9 mouse cellular contexts compared by ENCODE assay signal in genomic region chr8:123988605-123989038, GRCm38 (mm10). TPM values are rescaled to one million over a fixed set of nuclear protein-coding genes. Genes with fewer than 3 reads are reported as not detected.
DNase-seq lines count a peak whose midpoint lies in the region; ATAC-seq and TF ChIP-seq lines count a peak whose summit lies in the region.
"Had no signal": no experiment of that assay in that cellular context is flagged by ENCODE, and none has a peak within 500 bp of the region (broad histone marks: within the 10 kb centered on the region; RNA-seq: fewer than 3 reads in every experiment).

No protein-coding gene starts in this region.

- no peak for TF ChIP-seq POLR2A in CH12.LX (IDR thresholded peaks at IDR 0.05; ENCODE audit: low read depth, low read length)
- TF ChIP-seq POLR2A in cerebellum, adult 2 months (IDR thresholded peaks at IDR 0.05; ENCODE audit: borderline replicate concordance, insufficient read depth, low read length), result no peak

- no peaks in the 10 kb centered on the region for H3K79me2 ChIP-seq in CH12.LX (replicated peaks; ENCODE audit: control insufficient read depth, extremely low read depth, insufficient read depth, poor library complexity, severe bottlenecking)

- ATAC-seq in heart, embryonic 11.5 days (replicated peaks; ENCODE audit: insufficient number of reproducible peaks, low FRiP score, low TSS enrichment), result peak; percentile 73
- peak; percentile 90 for ATAC-seq in liver, embryonic 16.5 days (ENCODE audit: low read depth)

- TF ChIP-seq CTCF in CH12.LX (conservative IDR thresholded peaks at IDR 0.05 in 1 of 2, IDR thresholded peaks at IDR 0.05 in 1 of 2; ENCODE audit: low read depth in 2 of 2, low read length in 2 of 2), result no peak
- no peak for TF ChIP-seq CTCF in cerebellum, adult 2 months (IDR thresholded peaks at IDR 0.05; ENCODE audit: borderline replicate concordance, insufficient read depth, low read depth, low read length)

- H3K9me3 ChIP-seq in CH12.LX (replicated peaks; ENCODE audit: low read length), result no peaks in the 10 kb centered on the region
- H3K9me3 ChIP-seq in heart, embryonic 11.5 days (replicated peaks; ENCODE audit: control insufficient read depth, low read length), result no peaks in the 10 kb centered on the region
- H3K9me3 ChIP-seq in liver, embryonic 16.5 days (replicated peaks; ENCODE audit: control insufficient read depth, low read length), result no peaks in the 10 kb centered on the region

- no peak for TF ChIP-seq RAD21 in CH12.LX (IDR thresholded peaks at IDR 0.05; ENCODE audit: low read depth, low read length)

- DNase-seq in 416B (ENCODE audit: low read depth) (peak; percentile 94), CH12.LX (ENCODE audit: extremely low read depth) (no peak)
- no peak for DNase-seq in ovary, postnatal 14 days (ENCODE audit: low spot score)
- DNase-seq in cerebellum, adult 2 months, result no peak
- no peak for DNase-seq in adrenal gland, adult 18-20 months (ENCODE audit: low spot score in 2 of 2)
- DNase-seq: kidney, postnatal 25 days; thymus, postnatal 36 days had no signal

- no peak for TF ChIP-seq EP300 in CH12.LX (IDR thresholded peaks at IDR 0.05; ENCODE audit: low read length)

- peaks cover 0 to 24% of the 10 kb centered on the region in 2 experiments for H3K36me3 ChIP-seq in CH12.LX (replicated peaks in 1 of 2; ENCODE audit: control insufficient read depth in 1 of 2, insufficient read depth in 1 of 2, low read length in 1 of 2)
- no peaks in the 10 kb centered on the region for H3K36me3 ChIP-seq in heart, embryonic 11.5 days (ENCODE audit: control insufficient read depth, insufficient read depth, low read length)
- 0 out of 2 replicates have a peak, but pooled peaks cover under 1% of the 10 kb centered on the region for H3K36me3 ChIP-seq in liver, embryonic 16.5 days (ENCODE audit: control insufficient read depth, insufficient read depth)

- in situ Hi-C loops in CH12.LX (cut with MboI; ENCODE audit: low pct_ligation_motif_present, low pct_unique_long_range_greater_than_20kb, low sequenced_read_pairs), result no loop called here

- H3K4me3 ChIP-seq in CH12.LX (replicated peaks in 1 of 3; ENCODE audit: low read depth in 2 of 3, low read length in 2 of 3, poor library complexity in 1 of 3), result no peak overlapping the region
- H3K4me3 ChIP-seq in heart, embryonic 11.5 days (ENCODE audit: low read depth, low read length), result no peak overlapping the region
- peak overlapping the region; percentile 53 for H3K4me3 ChIP-seq in liver, embryonic 16.5 days (ENCODE audit: low read depth, low read length)
- H3K4me3 ChIP-seq in cerebellum, adult 2 months (replicated peaks; ENCODE audit: insufficient read depth, low read depth, low read length), result no peak overlapping the region

- no peak overlapping the region for H3K27ac ChIP-seq in CH12.LX (ENCODE audit: insufficient read depth, low read depth)
- peak overlapping the region; percentile 93 for H3K27ac ChIP-seq in heart, embryonic 11.5 days (ENCODE audit: low read depth, low read length)
- peak overlapping the region; percentile 99 for H3K27ac ChIP-seq in liver, embryonic 16.5 days (ENCODE audit: low read length)
- no peak overlapping the region for H3K27ac ChIP-seq in cerebellum, adult 2 months (ENCODE audit: insufficient read depth, low read length)

- WGBS in heart, embryonic 11.5 days (ENCODE audit: insufficient replicate concordance), result 23% methylated on average over 6 of the region's 6 CpGs
- 7% methylated on average over 6 of the region's 6 CpGs for WGBS in liver, embryonic 16.5 days (ENCODE audit: insufficient replicate concordance)
- WGBS in cerebellum, adult 2 months, result 83% methylated on average over 6 of the region's 6 CpGs

- H3K9ac ChIP-seq in CH12.LX (ENCODE audit: insufficient read depth, low read depth), result no peak overlapping the region
- peak overlapping the region; percentile 4; the same call in 1 of the 2 replicates for H3K9ac ChIP-seq in heart, embryonic 11.5 days (ENCODE audit: low read depth, low read length)
- peak overlapping the region; percentile 79 for H3K9ac ChIP-seq in liver, embryonic 16.5 days (ENCODE audit: low read depth, low read length)

- dilution Hi-C loops in CH12.LX (cut with MboI; ENCODE audit: extremely low pct_ligation_motif_present, extremely low pct_unique_long_range_greater_than_20kb, low sequenced_read_pairs), result no loop called here

- peaks cover 0 to 6% of the 10 kb centered on the region in 2 experiments; a peak in 2 of 4 replicates for H3K4me1 ChIP-seq in CH12.LX (ENCODE audit: control insufficient read depth in 1 of 2, insufficient read depth in 2 of 2)
- H3K4me1 ChIP-seq in heart, embryonic 11.5 days (ENCODE audit: control insufficient read depth, insufficient read depth, low read length), result peaks cover 24% of the 10 kb centered on the region
- peaks cover 69% of the 10 kb centered on the region for H3K4me1 ChIP-seq in liver, embryonic 16.5 days (ENCODE audit: control insufficient read depth, low read depth, low read length)
- H3K4me1 ChIP-seq in cerebellum, adult 2 months (ENCODE audit: control insufficient read depth, insufficient read depth, low read length), result no peaks in the 10 kb centered on the region

- no peaks in the 10 kb centered on the region for H3K27me3 ChIP-seq in CH12.LX (replicated peaks)
- H3K27me3 ChIP-seq in heart, embryonic 11.5 days (ENCODE audit: control insufficient read depth, insufficient read depth, low read length), result no peaks in the 10 kb centered on the region
- H3K27me3 ChIP-seq in liver, embryonic 16.5 days (ENCODE audit: control insufficient read depth, insufficient read depth, low read depth, low read length), result no peaks in the 10 kb centered on the region
- H3K27me3 ChIP-seq in cerebellum, adult 2 months (ENCODE audit: control insufficient read depth, insufficient read depth, low read length), result no peaks in the 10 kb centered on the region

- no peak overlapping the region for H3K4me2 ChIP-seq in CH12.LX (ENCODE audit: insufficient read depth, low read depth, poor library complexity, severe bottlenecking)
- peak overlapping the region; percentile 49 for H3K4me2 ChIP-seq in heart, embryonic 11.5 days
- peak overlapping the region; percentile 85 for H3K4me2 ChIP-seq in liver, embryonic 16.5 days (ENCODE audit: low read depth, low read length)

TF ChIP-seq in CH12.LX, 34 proteins besides CTCF, POLR2A, EP300 and RAD21:
- TF ChIP-seq ZNF384 (IDR thresholded peaks at IDR 0.05; ENCODE audit: low read depth, low read length), result 0 out of 2 replicates have a peak, but pooled peaks have one; percentile 17
- no peak for TF ChIP-seq USF1 (IDR thresholded peaks at IDR 0.05; ENCODE audit: low read depth, low read length)

RNA-seq across cellular contexts. Expression of gene Abcb10, which starts 5.7 kb away (rescaled TPM):
- 8.0 and 8.1 TPM in 2 replicates for total RNA-seq in CH12.LX (2012; rRNA removed)
- total RNA-seq in CH12.LX (2014; rRNA removed), result 8.5 and 8.9 TPM in 2 replicates
- polyA plus RNA-seq in CH12.LX (2012; ENCODE audit: insufficient read length, low read depth), result 7.3 and 8.1 TPM in 2 replicates
- 36.2 and 38.4 TPM in 2 replicates for polyA plus RNA-seq in heart, embryonic 11.5 days (2014; fragmentation: Nextera tagmentation; extraction: Ambion mirVana)
- 130 and 131 TPM in 2 replicates for polyA plus RNA-seq in liver, embryonic 16.5 days (2015; fragmentation: Nextera tagmentation; extraction: Ambion mirVana)
- polyA plus RNA-seq in cerebellum, adult 2 months (2012; rRNA removed), result 21.0 and 22.0 TPM in 2 replicates
- total RNA-seq in adrenal gland, adult 18-20 months (2021), result 10 to 100 TPM; 12.8 to 16.8 TPM

RNA-seq across cellular contexts. Expression of gene Taf5l, which starts 32.6 kb away (rescaled TPM):
- total RNA-seq in CH12.LX (2012; rRNA removed) (54.2 and 62.2 TPM in 2 replicates), CH12.LX (2014; rRNA removed) (68.1 and 75.8 TPM in 2 replicates)
- polyA plus RNA-seq in CH12.LX (2012; ENCODE audit: insufficient read length, low read depth), result 53.9 and 63.0 TPM in 2 replicates
- 31.2 and 32.0 TPM in 2 replicates for polyA plus RNA-seq in heart, embryonic 11.5 days (2014; fragmentation: Nextera tagmentation; extraction: Ambion mirVana)
- 18.8 and 19.6 TPM in 2 replicates for polyA plus RNA-seq in liver, embryonic 16.5 days (2015; fragmentation: Nextera tagmentation; extraction: Ambion mirVana)
- polyA plus RNA-seq in cerebellum, adult 2 months (2012; rRNA removed), result 18.9 TPM in 2 replicates
- 10 to 100 TPM; 22.3 to 22.7 TPM for total RNA-seq in adrenal gland, adult 18-20 months (2021)

RNA-seq across cellular contexts. Expression of gene Urb2, which starts 32.7 kb away (rescaled TPM):
- 26.4 and 33.7 TPM in 2 replicates for total RNA-seq in CH12.LX (2012; rRNA removed)
- 32.4 and 33.9 TPM in 2 replicates for total RNA-seq in CH12.LX (2014; rRNA removed)
- 22.7 and 27.9 TPM in 2 replicates for polyA plus RNA-seq in CH12.LX (2012; ENCODE audit: insufficient read length, low read depth)
- 6.0 and 6.5 TPM in 2 replicates for polyA plus RNA-seq in heart, embryonic 11.5 days (2014; fragmentation: Nextera tagmentation; extraction: Ambion mirVana)
- polyA plus RNA-seq in liver, embryonic 16.5 days (2015; fragmentation: Nextera tagmentation; extraction: Ambion mirVana), result 2.3 and 2.4 TPM in 2 replicates
- polyA plus RNA-seq in cerebellum, adult 2 months (2012; rRNA removed), result 6.9 and 7.3 TPM in 2 replicates
- 10 to 100 TPM; 12.3 to 14.7 TPM for total RNA-seq in adrenal gland, adult 18-20 months (2021)

RNA-seq across cellular contexts. Expression of gene Nup133, which starts 39.6 kb away (rescaled TPM):
- total RNA-seq in CH12.LX (2012; rRNA removed), result 32.8 and 37.1 TPM in 2 replicates
- total RNA-seq in CH12.LX (2014; rRNA removed), result 49.0 and 51.8 TPM in 2 replicates
- 39.6 and 39.7 TPM in 2 replicates for polyA plus RNA-seq in CH12.LX (2012; ENCODE audit: insufficient read length, low read depth)
- 31.5 and 32.5 TPM in 2 replicates for polyA plus RNA-seq in heart, embryonic 11.5 days (2014; fragmentation: Nextera tagmentation; extraction: Ambion mirVana)
- polyA plus RNA-seq in liver, embryonic 16.5 days (2015; fragmentation: Nextera tagmentation; extraction: Ambion mirVana), result 18.1 and 18.7 TPM in 2 replicates
- 21.8 and 23.4 TPM in 2 replicates for polyA plus RNA-seq in cerebellum, adult 2 months (2012; rRNA removed)
- total RNA-seq in adrenal gland, adult 18-20 months (2021), result 10 to 100 TPM; 13.9 to 17.1 TPM

Comparison
In these comparisons a context has a peak if more than half of its experiments do, and no peak if none do; other contexts are left out.
1. H3K27ac ChIP-seq: peak in heart, embryonic 11.5 days (single experiment) and liver, embryonic 16.5 days (single experiment); none in CH12.LX (single experiment) and cerebellum, adult 2 months (single experiment).